Mouse (Mus musculus): ENCODE measurements around the gene Acsl5.

DNA sequence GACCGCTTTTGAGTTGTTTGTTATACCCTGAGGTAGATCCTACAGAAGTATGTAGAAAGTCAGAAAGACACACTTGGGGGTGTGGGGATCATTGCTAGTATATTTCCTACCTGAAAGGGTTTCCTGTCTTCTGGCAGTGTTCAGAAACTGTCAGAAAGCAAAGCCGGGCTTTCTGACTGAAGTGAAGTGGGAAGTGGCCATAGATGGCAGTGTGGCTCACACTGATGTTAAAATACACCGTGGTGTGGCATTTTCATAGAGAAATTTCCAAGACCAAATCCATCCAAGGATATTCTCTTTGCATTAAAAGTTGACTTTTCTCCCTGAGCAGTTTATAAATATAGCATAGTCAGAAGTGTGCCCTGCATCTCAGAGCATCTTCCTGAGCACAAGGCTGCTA is 89.6 kb downstream of the Acsl5 start:
- no peak for TF ChIP-seq CTCF (IDR thresholded peaks at IDR 0.05; ENCODE audit: low read depth)
- TF ChIP-seq EP300 (IDR thresholded peaks at IDR 0.05; ENCODE audit: low read depth), result no peak
